Mouse (Mus musculus) neural tube, embryonic 10.5 days (tissue): ENCODE measurements around the gene Dhx40.
A peak's percentile ranks its signal among the peaks of the same experiment; 100 is the strongest.

Source experiments
- DNase-seq: peaks from one replicate; pipeline ENCODE4 v3.0.0-alpha.2; 2017; ENCODE audit warnings: low spot score; ENCODE audit errors: extremely low spot score

Dhx40 gene

GRCm38 (mm10) chr11:86807505-86807989 lies at the start of gene Dhx40:
TSS of gene Dhx40 (minus strand) at chr11:86807746.
- peak; percentile 91 for DNase-seq

- no peak for DNase-seq
Measured at GRCm38 (mm10) chr11:86855639-86856425, 48.3 kb upstream of the Dhx40 start.

GRCm38 (mm10) chr11:86853081-86853480 lies 45.5 kb upstream of the Dhx40 start:
- no peak for DNase-seq

DNA sequence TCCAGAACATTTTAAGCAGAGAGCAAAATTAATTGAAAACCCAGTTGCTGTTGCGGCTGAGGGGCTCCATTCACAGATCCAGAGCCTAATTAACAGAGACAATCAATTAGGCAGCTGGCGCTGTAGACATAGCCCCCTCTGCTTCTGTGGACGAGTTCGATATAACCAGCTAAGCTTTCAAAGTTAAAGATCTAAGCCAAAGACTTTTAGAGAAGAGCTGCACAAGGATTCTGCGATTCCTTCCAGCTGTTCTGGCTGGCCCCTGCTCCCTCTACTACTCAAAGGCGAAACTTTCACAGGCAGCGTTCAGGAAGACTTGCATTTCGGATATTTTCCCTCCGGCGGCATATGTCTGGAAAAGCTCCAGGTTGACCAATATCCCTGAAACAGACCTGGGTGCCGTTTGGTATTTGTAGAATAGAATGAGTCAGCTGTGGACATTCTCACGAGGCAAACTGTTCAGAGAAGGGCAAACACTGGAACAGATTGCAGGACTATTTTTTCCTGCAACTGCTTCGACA lies 45.0 kb upstream of the Dhx40 start:
- no peak for DNase-seq

- no peak for DNase-seq
Measured at GRCm38 (mm10) chr11:86851714-86852533, 44.4 kb upstream of the Dhx40 start.

DNA sequence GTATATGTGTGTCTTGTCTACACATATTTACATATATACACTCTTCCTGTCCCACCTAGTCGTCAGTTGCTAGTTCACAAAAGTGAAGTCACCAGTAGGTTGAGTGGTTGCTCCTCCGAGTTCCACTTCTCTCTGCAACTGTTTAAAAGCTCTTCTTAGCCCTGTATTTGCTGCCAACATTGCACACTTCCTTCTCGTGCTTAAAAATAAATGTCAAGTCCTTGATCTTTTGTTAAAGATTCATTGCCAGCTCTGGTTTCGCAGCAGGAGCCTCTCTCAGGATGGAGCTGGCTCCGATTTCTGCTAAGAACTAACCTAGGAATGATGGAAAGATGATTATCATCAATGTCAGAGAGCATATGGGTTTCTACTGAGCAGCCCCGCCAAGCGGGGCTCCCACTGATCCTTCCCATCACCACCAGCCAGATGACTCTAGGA lies 43.7 kb upstream of the Dhx40 start:
- DNase-seq, result no peak

GRCm38 (mm10) chr11:86843831-86844230 lies 36.3 kb upstream of the Dhx40 start:
- DNase-seq, result no peak

DNA sequence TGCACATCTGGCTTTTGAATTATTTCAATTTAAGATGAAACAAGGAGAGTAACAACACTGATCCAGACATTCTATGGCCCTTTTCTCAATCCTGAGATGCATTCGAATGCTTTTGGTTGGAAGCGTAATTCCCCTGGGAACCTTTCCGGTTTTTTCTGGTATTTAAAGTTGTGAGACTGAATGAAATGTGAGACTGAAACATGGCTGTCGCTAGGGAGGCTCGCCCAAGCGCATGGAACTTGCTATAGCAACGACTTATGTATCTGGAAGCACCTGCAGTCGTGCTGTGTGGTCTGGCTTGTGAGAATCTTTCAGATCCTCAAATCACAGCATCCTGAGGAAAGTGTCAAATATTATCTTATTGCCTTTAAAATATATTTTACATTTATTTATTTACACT lies 33.7 kb upstream of the Dhx40 start:
- no peak for DNase-seq

- peak; percentile 36 for DNase-seq
Measured at GRCm38 (mm10) chr11:86840511-86841154, 33.1 kb upstream of the Dhx40 start.

DNA sequence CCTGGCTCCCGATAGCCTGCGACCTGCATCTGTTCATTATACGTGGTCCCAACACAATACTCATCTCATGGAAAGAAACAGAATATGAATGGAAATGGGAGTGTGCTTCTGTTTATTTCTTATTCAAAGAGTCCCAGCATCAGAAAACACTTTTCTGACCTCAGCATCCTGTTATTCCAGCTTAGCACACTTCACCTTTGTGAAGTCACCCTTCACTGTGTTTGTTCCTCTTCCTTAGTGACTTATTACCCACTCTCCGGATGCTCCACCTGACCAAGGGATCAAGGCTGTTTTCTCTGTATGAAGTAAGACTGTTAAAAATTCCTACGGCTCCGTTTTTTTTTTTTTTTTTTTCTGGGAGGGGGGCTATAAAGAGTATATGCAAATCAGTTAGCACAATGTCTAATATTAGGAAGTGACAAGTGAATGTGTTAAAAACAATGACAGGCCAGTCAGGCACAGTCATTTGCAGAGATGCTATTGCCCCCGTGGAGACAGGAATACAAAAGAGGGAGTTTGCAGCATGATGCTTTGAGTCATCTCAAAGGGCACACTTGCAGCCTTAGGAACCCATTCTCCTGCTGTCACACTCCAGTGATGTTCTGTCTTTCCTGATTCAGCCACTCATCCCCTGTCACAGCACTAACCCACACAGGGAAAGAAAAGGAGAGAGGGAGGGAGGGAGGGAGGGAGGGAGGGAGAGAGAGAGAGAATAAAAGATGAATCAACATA lies 32.3 kb upstream of the Dhx40 start:
- no peak for DNase-seq

GRCm38 (mm10) chr11:86838792-86839191 lies 31.2 kb upstream of the Dhx40 start:
- no peak for DNase-seq

DNA sequence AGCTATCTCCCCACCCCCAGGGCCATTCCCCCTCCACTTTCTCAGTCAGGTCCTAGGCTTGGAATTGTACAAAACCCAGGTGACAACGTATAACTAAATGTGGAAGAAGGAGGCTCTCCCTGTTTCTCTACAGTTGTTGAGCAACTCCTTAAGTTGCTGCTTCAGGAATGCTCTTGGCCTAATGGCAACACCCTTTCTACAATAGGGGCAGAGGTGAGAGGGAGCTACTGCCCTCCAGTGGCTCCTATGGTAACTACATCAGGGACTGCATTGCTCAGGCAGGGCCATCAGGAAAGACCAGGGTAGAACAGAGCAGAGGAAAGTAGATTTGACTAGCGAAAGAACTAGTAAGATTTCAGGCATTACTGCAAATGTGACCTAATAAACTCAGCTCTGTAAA lies 28.8 kb upstream of the Dhx40 start:
- DNase-seq, result peak; percentile 59

- no peak for DNase-seq
Measured at GRCm38 (mm10) chr11:86834628-86835338, 27.2 kb upstream of the Dhx40 start.

DNA sequence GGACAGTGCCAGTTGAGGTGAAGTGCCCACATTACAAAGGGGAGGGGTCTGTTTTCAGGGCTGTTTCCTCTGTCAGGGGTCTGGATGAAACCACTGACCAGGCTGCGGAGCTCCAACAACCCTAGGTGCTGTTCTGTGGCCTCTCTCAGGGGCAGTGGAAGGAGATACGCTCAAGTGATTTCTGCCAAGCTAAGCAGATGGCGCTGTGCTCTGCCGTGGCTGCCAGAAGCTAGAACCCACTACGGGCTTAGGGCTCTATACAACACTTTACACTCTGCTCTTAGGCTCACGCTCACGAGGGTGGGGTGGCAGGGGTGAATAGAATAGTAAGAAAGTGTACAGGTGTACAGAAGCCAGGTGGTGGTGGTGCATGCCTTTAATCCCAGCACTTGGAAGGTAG lies 26.5 kb upstream of the Dhx40 start:
- no peak for DNase-seq

- no peak for DNase-seq
Measured at GRCm38 (mm10) chr11:86833153-86833552, 25.6 kb upstream of the Dhx40 start.

DNA sequence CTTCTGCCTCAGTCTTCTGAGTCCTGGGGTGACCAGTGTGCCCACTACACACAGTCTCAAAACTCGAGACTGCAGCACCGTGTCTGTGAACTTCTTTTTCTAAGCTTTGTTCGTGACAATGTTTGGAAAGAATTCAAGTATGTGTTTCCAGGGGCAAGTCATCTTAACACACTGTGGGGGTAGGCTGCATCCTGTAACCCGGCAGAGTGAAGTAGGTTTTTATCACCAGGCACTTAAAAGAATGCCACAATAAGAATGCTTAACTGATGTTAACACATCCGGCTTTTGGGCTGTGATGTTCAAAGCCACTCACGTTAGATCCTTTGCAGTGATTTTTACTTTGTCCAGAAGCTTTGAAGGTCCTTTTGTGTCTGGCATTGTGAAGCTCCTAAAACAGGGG lies 20.9 kb upstream of the Dhx40 start:
- DNase-seq, result no peak

GRCm38 (mm10) chr11:86827476-86828245 lies 20.1 kb upstream of the Dhx40 start:
- DNase-seq, result no peak

GRCm38 (mm10) chr11:86824433-86824832 lies 16.9 kb upstream of the Dhx40 start:
- DNase-seq, result no peak

GRCm38 (mm10) chr11:86822531-86822930 lies 15.0 kb upstream of the Dhx40 start:
- no peak for DNase-seq

DNA sequence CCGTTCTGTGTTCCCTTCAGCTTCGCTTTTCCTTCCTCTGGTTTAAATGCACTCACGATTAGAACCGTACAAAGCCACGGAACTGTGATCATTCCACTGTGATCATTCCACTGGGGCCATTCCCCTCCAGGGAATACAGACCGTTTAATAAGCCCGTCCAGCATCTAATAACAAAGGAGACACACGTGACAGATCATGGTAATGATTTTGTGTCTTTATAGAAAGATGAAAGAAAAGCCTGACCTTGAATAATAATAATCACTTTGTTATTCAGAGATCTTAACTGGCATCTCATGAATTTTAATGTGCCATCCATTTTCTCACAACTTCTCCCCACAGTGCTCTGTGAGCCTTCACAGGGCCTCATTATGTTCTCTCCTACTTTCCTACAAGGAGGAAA lies 12.0 kb upstream of the Dhx40 start:
- DNase-seq, result no peak
